ENCODE assay signal across 23 mouse cellular contexts in genomic region chr8:56450982-56451381, GRCm38 (mm10).
"Had no signal": no experiment of that assay in that cellular context is flagged by ENCODE, and none has a peak within 500 bp of the region (broad histone marks: within the 10 kb centered on the region; RNA-seq: fewer than 3 reads in every experiment).

No protein-coding gene starts in this region.

- H3K27me3 ChIP-seq: heart, embryonic 12.5 days; hindbrain, embryonic 12.5 days; limb, embryonic 13.5 days; limb, embryonic 15.5 days; liver, embryonic 12.5 days had no signal

- H3K9me3 ChIP-seq: heart, embryonic 10.5 days; heart, embryonic 12.5 days; hindbrain, embryonic 10.5 days; hindbrain, embryonic 12.5 days; limb, embryonic 13.5 days; limb, embryonic 15.5 days; liver, embryonic 12.5 days had no signal

- H3K27ac ChIP-seq: gastrocnemius, adult 2 months; heart, embryonic 10.5 days; hindbrain, embryonic 10.5 days; hindbrain, embryonic 12.5 days; hindbrain, embryonic 14.5 days; layer of hippocampus, adult 2 months; limb, embryonic 13.5 days; limb, embryonic 15.5 days; liver, embryonic 12.5 days had no signal

- H3K4me2 ChIP-seq: heart, embryonic 12.5 days; hindbrain, embryonic 12.5 days; hindbrain, embryonic 14.5 days; limb, embryonic 13.5 days; limb, embryonic 15.5 days; liver, embryonic 12.5 days had no signal

- DNase-seq: gastrocnemius, adult 2 months; gastrocnemius, postnatal 10 days; gastrocnemius, postnatal 25 days; heart, adult 18-20 months; heart, postnatal 4 days; kidney, adult 18-20 months; kidney, adult 8-10 months; kidney, postnatal 10 days; kidney, postnatal 25 days; kidney, postnatal 4 days; layer of hippocampus, postnatal 36 days; left cerebral cortex, postnatal 4 days had no signal

- H3K4me3 ChIP-seq: gastrocnemius, adult 2 months; heart, embryonic 10.5 days; heart, embryonic 12.5 days; hindbrain, embryonic 10.5 days; hindbrain, embryonic 12.5 days; layer of hippocampus, adult 2 months; limb, embryonic 13.5 days; limb, embryonic 15.5 days; liver, embryonic 12.5 days had no signal

- ATAC-seq: hindbrain, embryonic 16.5 days; inflammation-experienced regulatory T-cells, adult 6 months; liver, embryonic 12.5 days had no signal

- H3K9ac ChIP-seq: heart, embryonic 12.5 days; hindbrain, embryonic 12.5 days; hindbrain, embryonic 14.5 days; limb, embryonic 13.5 days; limb, embryonic 15.5 days; liver, embryonic 12.5 days had no signal

- H3K36me3 ChIP-seq: heart, embryonic 10.5 days; heart, embryonic 12.5 days; hindbrain, embryonic 10.5 days; hindbrain, embryonic 12.5 days; limb, embryonic 13.5 days; limb, embryonic 15.5 days; liver, embryonic 12.5 days had no signal

- H3K4me1 ChIP-seq: heart, embryonic 10.5 days; heart, embryonic 12.5 days; hindbrain, embryonic 10.5 days; hindbrain, embryonic 12.5 days; limb, embryonic 13.5 days; limb, embryonic 15.5 days; liver, embryonic 12.5 days had no signal
